Mouse (Mus musculus) testis, postnatal 14 days (tissue): ENCODE results near the gene Lrriq3.
A peak's percentile ranks its signal among the peaks of the same experiment; 100 is the strongest.

Experiments
- DNase-seq: peaks from one replicate; pipeline ENCODE4 v3.0.0; 2021; ENCODE audit warnings: low spot score

Gene Lrriq3

DNA sequence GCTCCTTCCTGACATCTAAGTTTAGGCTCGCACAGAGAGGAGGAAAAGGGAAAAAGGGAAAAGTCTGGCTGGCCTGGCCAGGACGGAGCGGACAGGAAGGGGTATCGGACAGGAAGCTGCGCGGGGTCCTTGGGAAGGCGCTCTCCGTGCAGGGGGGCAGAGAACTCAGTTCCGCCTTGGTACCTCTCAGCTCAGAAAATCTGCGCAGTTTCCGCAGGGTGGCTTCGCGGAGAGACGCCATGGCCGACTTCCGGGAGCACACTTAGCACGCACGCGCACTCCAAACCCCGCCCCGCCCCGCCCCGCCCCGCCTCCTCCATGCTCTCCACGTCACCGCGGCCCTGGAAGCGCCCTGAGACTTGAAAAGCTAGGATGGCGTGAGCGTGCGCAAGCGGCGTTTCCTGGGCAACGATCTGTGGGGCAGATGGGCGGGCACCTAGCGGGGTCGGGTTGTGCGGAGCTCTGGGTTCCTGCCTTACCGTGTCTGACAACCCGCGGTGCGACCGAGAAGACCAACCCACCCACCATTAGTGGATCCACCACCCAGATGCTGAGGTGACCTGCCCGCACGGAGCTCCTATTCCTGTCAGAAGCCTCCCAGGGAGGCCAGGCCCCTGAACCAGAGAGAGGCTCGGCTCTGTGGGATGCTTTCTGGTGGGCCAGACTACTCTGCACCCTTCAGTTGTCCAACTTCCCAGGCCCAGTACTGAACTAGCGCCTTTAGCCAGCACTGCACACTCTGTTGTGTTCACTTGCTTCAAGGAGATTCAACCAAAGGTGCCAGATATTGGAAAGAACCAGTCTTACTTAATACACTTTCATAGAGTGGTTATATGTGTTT, at the start of gene Lrriq3, which contains the start of gene Fpgt:
Gene Lrriq3, plus strand, starts transcription at position 319 of the 841 bp plus-strand sequence.
Gene Fpgt, minus strand, starts transcription at position 288 of the 841 bp plus-strand sequence.
- DNase-seq = peak; percentile 93

DNA sequence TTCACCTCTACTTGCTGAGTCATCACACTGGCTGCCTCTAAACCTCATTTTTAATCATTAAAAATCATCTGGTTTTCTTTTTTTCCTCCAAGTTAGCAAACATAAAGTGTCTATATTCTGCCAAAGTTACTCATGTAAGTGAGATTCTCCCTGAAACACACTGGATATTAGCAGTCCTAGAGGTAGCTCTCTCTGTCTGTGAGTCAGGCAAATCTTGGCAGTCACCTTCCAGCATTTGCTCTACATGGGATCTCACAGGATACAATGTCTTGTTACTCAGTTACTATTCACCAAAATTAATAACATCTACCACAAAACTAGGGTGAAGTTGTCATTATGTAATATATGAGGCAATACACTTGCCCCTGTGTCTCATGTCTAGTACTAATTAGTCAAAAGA, 41.2 kb upstream of the Lrriq3 start:
- no peak for DNase-seq

GRCm38 (mm10) chr3:155053189-155053588, 40.0 kb upstream of the Lrriq3 start:
- no peak for DNase-seq

GRCm38 (mm10) chr3:155055231-155055916, 37.9 kb upstream of the Lrriq3 start, which contains the start of gene Tnni3k:
Tnni3k (minus strand) TSS chr3:155055407.
- DNase-seq = no peak

- no peak for DNase-seq
These were observed 36.6 kb upstream of the Lrriq3 start for GRCm38 (mm10) chr3:155056606-155057005.

DNA sequence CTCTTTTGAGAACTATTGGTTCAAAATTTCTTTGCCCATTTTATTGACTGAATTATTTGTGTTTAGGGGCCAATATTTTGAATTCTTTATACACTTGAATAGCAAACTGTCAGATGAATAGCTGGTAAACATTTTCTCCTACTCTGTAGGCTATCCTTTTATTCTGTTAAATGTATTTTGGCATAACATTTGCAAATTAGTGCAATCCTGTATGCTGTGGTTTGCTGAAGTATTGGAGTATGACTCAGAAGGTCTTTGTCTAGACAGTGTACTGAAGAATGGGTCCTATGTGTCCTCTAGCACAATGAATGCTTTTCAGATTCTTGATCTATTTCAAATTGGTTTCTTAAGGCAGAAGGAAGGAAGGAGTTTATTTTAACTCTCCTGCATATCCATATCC, 35.7 kb upstream of the Lrriq3 start:
- no peak for DNase-seq

- no peak for DNase-seq
These were observed 34.3 kb upstream of the Lrriq3 start for GRCm38 (mm10) chr3:155058800-155059448.

GRCm38 (mm10) chr3:155059449-155059822, 33.8 kb upstream of the Lrriq3 start:
- DNase-seq = no peak

GRCm38 (mm10) chr3:155077908-155078307, 15.3 kb upstream of the Lrriq3 start:
- DNase-seq = no peak

- no peak for DNase-seq
These were observed 1.2 kb upstream of the Lrriq3 start for GRCm38 (mm10) chr3:155092081-155092480.

- no peak for DNase-seq
These were observed 6.0 kb downstream of the Lrriq3 start for GRCm38 (mm10) chr3:155099266-155099665.

DNA sequence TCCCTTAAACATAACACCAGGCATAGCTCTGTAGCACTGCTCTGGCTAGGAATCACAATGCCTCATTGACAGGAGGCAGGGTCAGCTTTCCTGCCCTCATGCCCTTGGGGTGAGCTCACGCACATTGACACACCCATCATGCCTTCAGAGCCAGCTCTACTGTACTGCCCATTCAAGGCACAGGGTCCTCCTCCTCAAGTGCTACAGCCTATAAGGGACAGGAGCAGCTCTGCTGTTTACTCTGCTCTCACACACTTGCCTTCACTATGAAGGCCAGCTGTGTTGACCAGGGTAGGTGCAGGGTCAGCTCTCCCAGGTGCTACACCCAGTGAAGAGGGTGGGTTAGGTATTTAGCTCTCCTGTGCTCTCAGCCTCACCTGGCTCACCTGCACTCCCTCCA, 12.7 kb downstream of the Lrriq3 start:
- no peak for DNase-seq

DNA sequence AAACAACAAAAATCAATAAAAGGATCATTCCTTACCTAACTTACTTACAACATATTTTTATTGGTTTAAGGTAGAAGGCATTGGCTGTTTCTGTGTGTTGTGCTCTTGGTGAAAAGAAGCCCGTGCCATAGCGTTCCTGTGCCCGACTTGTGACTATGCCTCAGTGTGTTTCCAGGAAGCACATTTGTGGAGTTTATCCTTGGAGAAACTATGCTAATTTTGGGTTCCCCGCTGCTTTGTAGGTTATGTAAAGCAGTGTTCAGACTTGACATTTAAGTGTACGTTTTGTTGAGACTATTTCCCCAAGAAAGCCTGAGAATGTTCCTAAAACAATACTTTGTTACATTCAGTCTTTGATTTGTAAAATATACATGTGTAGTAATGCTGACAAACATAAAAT, 44.5 kb downstream of the Lrriq3 start:
- no peak for DNase-seq

DNA sequence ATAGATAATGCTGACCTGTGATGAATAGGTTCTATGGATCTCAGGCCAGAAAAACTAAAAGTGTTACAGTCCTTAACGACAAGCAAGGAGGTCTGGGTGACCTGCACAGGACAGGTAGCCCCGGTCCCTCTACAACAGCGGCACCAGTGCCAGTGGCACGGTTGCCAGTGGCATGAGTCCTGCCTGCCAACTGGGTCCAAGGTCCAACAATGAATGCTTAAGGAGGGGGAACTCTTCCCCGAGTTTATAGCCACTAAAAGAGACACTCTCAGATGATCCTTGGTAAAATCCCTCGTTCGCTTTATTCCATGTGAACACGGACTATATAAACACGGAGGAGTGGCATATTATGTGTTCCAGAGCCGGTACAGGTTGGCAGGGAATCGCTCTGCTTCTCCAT, 47.8 kb downstream of the Lrriq3 start:
- DNase-seq = no peak

DNA sequence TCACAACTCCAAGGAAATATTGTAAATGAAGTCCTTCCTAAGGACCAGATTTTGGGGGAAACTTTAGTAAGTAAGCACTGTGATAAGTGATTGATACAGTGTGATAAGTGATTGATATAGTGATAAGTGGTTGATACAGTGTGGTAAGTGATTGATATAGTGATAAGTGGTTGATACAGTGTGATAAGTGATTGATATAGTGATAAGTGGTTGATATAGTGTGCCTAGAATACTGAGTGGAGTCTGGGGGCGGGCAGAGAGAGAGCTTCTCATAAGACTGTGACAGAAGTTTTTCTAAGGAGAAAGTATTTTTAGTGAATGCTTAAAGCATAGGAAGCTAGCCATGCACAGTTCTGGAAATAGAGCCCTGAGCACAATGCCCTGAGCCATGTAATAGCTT, 51.1 kb downstream of the Lrriq3 start:
- no peak for DNase-seq

DNA sequence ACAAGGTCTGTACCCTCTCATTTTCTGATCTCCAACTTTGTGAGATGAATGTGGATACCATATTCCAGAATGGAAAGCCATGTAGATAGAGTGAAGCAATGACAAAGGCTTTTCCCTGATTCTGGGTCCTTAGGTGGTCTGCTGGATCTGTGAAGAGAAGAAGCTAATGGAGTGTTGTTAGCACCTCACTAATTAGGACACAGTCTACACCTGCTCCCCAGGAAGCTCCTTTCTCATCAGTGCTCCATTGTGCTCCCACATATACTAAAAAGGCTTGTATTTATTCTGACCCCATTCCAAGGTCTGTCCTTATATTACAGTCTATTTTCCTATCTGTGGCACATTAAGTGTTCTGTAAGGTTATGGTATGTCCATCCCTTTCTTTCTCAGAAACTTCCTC, 68.6 kb downstream of the Lrriq3 start:
- no peak for DNase-seq

- DNase-seq = no peak
These were observed 87.2 kb downstream of the Lrriq3 start for GRCm38 (mm10) chr3:155180303-155180902.

DNA sequence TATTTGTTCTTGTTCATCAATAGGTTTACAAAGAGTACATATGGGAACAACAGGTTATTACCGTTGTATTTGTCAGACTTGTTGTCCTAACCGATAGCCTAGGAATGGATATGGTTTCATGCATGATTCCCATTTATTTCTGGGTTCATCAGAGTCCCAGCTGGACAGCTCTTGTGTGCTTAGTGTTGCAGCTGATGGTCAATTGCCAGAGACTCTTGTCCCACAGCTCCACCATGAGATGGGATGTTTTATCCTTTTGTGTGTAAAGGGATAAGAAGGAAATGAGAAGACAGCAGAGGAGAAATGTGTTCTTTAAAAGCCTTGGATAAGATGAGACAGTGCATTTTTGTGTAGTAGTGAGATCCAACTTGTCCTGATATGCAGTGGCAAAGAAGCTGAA, 93.2 kb downstream of the Lrriq3 start:
- DNase-seq = no peak

DNA sequence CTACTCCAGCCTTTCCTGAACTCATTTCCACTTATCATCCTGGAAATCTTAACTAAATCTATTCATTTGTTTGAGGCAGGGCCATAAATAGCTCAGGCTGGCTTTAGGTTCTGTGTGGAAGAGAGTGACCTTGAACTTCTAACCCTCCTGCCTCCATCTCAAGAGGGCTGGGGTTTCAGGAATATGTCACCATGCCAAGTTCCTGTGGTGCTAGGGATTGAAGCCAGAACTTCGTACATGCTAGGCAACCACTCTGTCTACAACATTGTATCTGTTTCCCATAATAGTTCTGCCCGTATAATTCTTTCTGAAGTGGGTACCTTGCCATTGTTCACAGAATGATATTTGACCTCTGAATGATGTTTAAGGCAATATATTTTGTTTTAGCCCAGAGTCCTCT, 95.6 kb downstream of the Lrriq3 start:
- DNase-seq = peak; percentile 10

DNA sequence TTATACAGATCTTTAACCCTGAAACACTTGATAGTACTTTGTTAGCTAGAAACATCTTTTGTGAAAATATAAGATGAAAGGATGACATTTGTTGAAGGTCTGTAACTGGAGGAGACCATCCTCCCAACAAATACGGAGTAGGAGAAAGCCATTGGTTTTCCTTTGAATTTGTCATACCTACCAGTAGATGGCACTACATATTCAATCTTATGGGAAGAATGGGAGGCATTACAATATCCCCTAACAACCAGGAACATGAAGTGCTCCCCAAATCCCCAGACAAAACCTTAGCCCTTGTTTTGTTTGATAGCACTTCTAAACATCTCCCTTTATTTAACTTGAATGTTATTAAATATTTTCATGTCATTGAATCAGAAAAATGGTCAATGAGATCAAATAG, 141.7 kb downstream of the Lrriq3 start:
- DNase-seq = no peak

GRCm38 (mm10) chr3:155235502-155235901, 142.3 kb downstream of the Lrriq3 start:
- no peak for DNase-seq
